Mouse (Mus musculus) cerebellum, adult (tissue): ENCODE results near the gene Khdc4.

Experiments used
- ATAC-seq: cut with Nextera tagmentation; 2 replicates; pipeline ENCODE4 v1.9.2; 2017; ENCODE audit warnings: mild to moderate bottlenecking, moderate library complexity, mixed read lengths; ENCODE audit not compliant: insufficient number of reproducible peaks, low FRiP score, low TSS enrichment

Khdc4 gene

GRCm38 (mm10) chr3:88717198-88717798 is 31.7 kb downstream of the Khdc4 start:
- ATAC-seq, result 0 out of 2 replicates have a peak, but pooled peaks have one; percentile 40

GRCm38 (mm10) chr3:88717831-88718230 is 32.2 kb downstream of the Khdc4 start:
- no peak for ATAC-seq

GRCm38 (mm10) chr3:88719098-88719497 is 33.5 kb downstream of the Khdc4 start:
- ATAC-seq, result peak; percentile 61

DNA sequence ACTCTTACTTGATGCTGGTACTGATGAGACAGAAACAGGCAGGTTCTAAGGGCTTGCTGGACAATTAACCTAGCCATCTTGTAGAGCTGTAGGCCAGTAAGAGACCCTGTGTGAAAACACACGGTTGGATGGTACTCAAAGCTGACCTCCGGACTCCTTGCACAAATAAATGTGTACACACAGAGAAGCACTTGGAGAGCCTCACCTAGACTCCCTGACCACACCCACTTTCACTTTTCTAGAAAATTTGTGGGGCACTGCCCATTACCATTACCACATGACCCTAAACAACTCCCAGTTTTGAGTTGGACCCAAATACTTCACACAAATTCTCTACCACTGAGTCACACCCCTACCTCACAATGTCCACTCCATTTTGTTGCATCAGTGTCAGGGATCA is 51.0 kb downstream of the Khdc4 start:
- no peak for ATAC-seq

DNA sequence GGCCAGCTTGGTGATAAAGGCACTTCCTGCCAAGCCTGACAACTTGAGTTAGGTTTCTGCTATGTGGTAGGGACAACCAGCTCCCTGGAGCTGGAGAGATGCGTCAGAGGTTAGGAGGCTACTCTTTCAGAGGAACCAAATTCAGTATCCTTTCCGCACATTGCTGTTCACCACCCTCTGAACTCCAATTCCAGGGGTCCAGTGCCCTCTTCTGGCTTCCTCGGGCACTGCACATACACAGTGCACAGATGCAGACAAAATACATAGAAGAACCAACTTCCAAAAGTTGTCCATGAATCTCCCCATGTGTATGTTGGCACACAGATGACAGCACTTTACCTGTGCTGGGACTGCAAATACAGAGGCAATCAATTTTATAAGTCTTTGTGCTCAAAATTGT is 53.0 kb downstream of the Khdc4 start:
- ATAC-seq, result no peak

- no peak for ATAC-seq
Measured at GRCm38 (mm10) chr3:88740147-88740546, 54.5 kb downstream of the Khdc4 start.

- ATAC-seq, result no peak
Measured at GRCm38 (mm10) chr3:88745534-88745933, 59.9 kb downstream of the Khdc4 start.

DNA sequence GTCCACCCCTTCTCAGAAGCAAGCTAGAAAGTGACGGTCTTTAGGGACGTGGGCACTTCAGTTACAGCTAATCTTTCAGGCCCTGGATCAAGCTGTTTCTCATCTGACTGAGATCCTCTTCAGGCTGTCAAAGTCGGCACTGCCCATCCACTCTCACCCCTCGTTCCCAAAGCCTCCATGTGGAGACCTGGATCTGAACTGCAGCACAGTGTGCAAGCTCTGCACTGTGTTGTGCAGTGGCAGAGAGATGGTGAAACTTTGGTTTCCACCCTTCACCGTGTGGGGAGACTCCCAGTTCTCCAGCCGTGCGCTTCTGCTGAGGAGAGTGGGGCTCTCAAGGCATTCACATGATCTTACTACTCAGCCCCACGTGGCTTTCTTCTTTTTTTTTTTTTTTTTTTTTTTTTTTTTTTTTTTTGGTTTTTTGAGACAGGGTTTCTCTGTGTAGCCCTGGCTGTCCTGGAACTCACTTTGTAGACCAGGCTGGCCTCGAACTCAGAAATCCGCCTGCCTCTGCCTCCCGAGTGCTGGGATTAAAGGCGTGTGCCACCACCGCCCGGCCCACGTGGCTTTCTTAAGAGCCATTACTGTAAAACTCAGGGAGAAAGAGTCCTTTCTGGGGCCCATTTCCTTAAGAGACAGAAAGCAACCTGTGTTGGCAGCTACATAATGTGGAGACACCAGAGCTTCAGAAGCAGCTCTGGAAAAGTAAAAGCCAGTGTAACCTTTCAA is 60.7 kb downstream of the Khdc4 start:
- no peak for ATAC-seq

DNA sequence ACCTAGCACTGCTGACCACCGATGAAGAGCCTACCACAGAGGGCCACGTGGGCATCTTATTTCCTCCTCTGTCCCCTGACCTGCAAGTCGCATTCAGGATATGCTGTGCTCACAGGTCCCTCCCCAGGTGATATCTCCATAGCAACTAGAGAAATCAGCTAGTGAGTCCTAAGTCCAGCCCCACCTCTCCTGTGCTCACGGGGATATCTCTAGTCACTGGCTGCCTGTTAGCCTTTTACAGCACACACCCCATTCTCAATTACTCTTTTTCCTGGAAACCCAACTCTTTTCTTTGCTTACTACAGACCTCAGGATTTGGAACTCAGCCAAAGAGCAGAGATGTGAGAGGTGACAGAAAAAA is 61.2 kb downstream of the Khdc4 start:
- no peak for ATAC-seq

DNA sequence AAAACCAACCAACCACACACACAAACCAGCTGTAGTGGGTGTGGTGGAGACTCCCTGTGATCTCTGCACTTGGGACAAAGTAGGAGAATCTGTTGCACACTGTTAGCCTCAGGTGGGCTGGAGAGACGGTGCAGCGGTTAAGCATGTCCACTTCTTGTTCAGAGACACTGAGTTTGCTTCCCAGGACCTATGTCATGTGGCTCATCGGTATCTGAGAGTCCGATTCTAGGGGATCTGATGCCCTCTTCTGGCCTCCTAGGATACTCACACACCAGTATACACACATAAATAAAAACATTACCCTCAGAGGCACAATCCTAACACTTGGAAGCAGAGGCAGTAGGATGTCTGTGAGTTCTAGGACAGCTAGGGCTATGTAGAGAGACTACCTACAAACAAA is 68.7 kb downstream of the Khdc4 start:
- no peak for ATAC-seq

GRCm38 (mm10) chr3:88755541-88755940 is 69.9 kb downstream of the Khdc4 start:
- no peak for ATAC-seq

DNA sequence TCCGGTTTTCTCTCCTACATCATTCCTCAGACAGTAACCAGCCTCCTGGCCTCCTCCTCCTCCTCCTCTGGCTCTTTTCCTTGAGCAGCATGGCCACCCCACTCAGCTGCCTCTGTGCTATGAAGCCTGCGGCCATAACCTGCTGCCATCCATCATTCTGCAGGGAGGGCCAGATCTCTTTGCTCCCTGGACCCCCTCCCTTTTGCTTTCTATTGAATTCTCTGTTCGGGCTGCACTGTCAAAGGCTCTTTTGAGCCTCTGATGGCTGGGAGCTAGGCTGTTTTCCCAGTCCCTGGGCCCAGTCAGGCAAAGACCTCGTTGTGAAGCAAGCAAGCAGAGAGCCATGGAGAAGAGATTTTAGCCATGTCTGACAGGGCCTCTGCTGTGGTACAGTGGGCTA is 70.7 kb downstream of the Khdc4 start:
- no peak for ATAC-seq

- 0 out of 2 replicates have a peak, but pooled peaks have one; percentile 28 for ATAC-seq
Measured at GRCm38 (mm10) chr3:88758045-88758500, 72.5 kb downstream of the Khdc4 start.

- no peak for ATAC-seq
Measured at GRCm38 (mm10) chr3:88761619-88762018, 76.0 kb downstream of the Khdc4 start.

- peak; percentile 51; the same call in 1 of the 2 replicates for ATAC-seq
Measured at GRCm38 (mm10) chr3:88762401-88762831, 76.8 kb downstream of the Khdc4 start.
